Mouse (Mus musculus) cerebellum, adult 2 months (tissue): Measurements from ENCODE around the gene Clec2e. TPM values are rescaled to one million over a fixed set of nuclear protein-coding genes. Genes with fewer than 3 reads are reported as not detected.
"Not testable (repeated sequence)": the region's sequence is repeated elsewhere in the genome, so short reads cannot be mapped to it uniquely, and the experiment has no call there.

Experiments used
- DNase-seq, 2 experiments: peaks; one replicate each; pipeline ENCODE4 v3.0.0; 2021
- H3K27ac ChIP-seq: fragments of 200-500 bp; 2 replicates; pipeline ENCODE4 v1.5.1; 2012; ENCODE audit warnings: low read length, control low read depth, inconsistent platforms; ENCODE audit not compliant: insufficient read depth
- H3K27me3 ChIP-seq: fragments of 200-500 bp; 2 replicates; pipeline ENCODE4 v1.6.1; 2012; ENCODE audit warnings: inconsistent platforms, mild to moderate bottlenecking, low read length, moderate library complexity; ENCODE audit not compliant: control insufficient read depth, insufficient read depth
- H3K4me1 ChIP-seq: fragments of 200-500 bp; 2 replicates; pipeline ENCODE4 v1.6.1; 2011; ENCODE audit warnings: low read length; ENCODE audit not compliant: control insufficient read depth, insufficient read depth
- H3K4me3 ChIP-seq: fragments of 200-500 bp; replicated peaks from 2 replicates; pipeline ENCODE3; 2011; ENCODE audit warnings: mild to moderate bottlenecking, low read depth, low read length, control low read depth; ENCODE audit not compliant: insufficient read depth
- CTCF ChIP-seq: fragments of 200-500 bp; IDR thresholded peaks from 2 replicates; pipeline ENCODE4 v1.5.1; 2011; ENCODE audit warnings: low read depth, mild to moderate bottlenecking, control low read depth, low read length, moderate library complexity, borderline replicate concordance; ENCODE audit not compliant: insufficient read depth
- POLR2A ChIP-seq: fragments of 200-500 bp; IDR thresholded peaks from 2 replicates; pipeline ENCODE4 v1.6.1; 2011; ENCODE audit warnings: low read length, control low read depth, borderline replicate concordance; ENCODE audit not compliant: insufficient read depth
- WGBS: fragments of 180-500 bp; shearing (Covaris S2); methylation state at CpG from one replicate; pipeline ENCODE4 v1.1.7; 2018; 5-methylcytosine and 5-hydroxymethylcytosine counted together
- polyA plus RNA-seq: library from polyadenylated mRNA; depleted of rRNA; stranded (reverse); fragments of >200 nt; gene quantifications from 2 replicates; pipeline ENCODE4 v1.2.3, GENCODE M21; 2012; rRNA removed

The Clec2e gene
- polyA plus RNA-seq: not detected in 2 replicates

- H3K27ac ChIP-seq, H3K4me3 ChIP-seq, DNase-seq, H3K4me1 ChIP-seq, H3K27me3 ChIP-seq: not testable (repeated sequence)
- WGBS: 80% methylated on average over 1 of the region's 1 CpGs
Observed at GRCm38 (mm10) chr6:129100794-129101193, at the start of gene Clec2e. Gene Clec2e, minus strand, starts transcription at chr6:129100913.

- H3K27me3 ChIP-seq: no peaks in the 10 kb centered on the region
- H3K4me3 ChIP-seq: no peak overlapping the region
- DNase-seq: no peak
- H3K27ac ChIP-seq: no peak overlapping the region
- TF ChIP-seq POLR2A (no peak), CTCF (no peak)
- H3K4me1 ChIP-seq: no peaks in the 10 kb centered on the region
- WGBS: 95% methylated on average over 2 of the region's 2 CpGs
Observed at GRCm38 (mm10) chr6:129146812-129147211, 46.1 kb upstream of the Clec2e start.

DNA sequence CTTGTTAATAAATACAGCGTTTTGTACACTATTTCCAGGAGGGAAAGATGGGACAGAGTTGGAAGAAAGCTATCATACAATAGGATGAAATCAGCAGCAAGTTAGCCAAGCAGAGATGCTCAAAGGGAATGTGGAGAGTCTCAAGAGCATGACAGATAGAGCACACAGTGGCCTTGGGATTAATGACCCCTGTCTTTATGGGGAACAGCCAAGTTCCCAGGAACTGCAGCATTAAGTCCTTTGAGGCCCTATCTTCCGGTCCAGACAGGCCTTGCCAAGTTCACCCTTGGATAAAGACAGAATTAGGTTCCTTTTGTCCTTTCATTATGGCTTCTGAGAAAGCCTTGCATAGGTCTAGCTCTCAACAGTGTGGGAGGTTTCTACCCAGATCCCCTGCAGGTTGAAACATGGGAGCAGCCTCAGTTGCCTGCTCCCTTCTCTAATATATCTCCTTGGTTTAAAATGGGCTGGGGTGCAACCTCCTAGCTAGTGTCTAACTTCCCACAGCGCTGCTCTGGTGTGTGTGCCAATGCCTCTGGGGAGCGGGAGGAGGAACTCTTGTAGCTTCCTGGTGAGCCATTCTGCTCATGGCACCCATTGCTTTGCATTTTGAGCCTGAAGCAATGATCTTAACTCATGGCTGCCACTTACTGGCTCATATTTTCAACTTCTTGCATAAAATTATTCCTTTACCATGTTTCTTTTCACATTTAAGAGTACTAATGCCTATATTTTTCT lies 32.1 kb upstream of the Clec2e start:
- TF ChIP-seq POLR2A (no peak), CTCF (no peak)
- Histone ChIP-seq H3K4me1 (no peaks in the 10 kb centered on the region), H3K4me3 (no peak overlapping the region), H3K27ac (no peak overlapping the region), H3K27me3 (no peaks in the 10 kb centered on the region)
- DNase-seq: no peak
- WGBS: 75% methylated on average over 4 of the region's 4 CpGs

DNA sequence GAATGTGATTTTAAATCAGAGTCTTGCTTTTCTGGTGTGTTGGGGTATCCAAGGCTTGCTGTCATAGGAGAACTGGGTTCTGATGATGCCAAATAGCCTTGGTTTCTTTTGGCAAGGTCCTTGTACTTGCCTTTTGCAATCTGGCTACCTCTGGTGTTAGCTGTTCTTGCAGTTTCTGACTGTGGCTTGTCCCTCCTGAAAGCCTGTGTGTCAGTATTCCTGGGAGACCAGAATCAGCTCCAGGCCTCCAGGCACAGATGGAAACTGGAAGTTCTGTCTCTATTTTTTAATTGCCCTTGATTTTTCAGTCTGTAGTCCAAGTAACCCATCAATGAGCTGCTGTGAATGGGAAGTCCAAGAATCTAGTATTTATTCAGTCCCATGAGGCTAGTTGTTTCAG lies 26.1 kb upstream of the Clec2e start:
- Histone ChIP-seq H3K27me3 (no peaks in the 10 kb centered on the region), H3K27ac (no peak overlapping the region), H3K4me3 (no peak overlapping the region), H3K4me1 (no peaks in the 10 kb centered on the region)
- TF ChIP-seq CTCF: no peak
- TF ChIP-seq POLR2A: no peak
- DNase-seq: no peak

DNA sequence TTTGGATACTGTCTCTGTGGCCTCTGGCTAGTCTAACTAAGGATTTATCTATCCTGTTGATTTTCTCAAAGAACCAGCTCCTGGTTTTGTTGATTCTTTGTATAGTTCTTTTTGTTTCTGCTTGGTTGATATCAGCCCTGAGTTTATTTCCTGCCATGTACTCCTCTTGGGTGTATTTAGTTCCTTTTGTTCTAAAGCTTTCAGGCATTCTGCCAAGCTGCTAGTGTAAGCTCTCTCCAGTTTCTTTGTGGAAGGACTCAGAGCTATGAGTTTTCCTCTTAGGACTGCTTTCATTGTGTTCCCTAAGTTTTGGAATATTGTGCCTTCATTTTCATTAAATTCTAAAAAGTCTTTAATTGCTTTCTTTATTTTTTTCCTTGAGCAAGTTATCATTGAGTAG lies 23.8 kb upstream of the Clec2e start:
- H3K27ac ChIP-seq, H3K27me3 ChIP-seq: not testable (repeated sequence)

DNA sequence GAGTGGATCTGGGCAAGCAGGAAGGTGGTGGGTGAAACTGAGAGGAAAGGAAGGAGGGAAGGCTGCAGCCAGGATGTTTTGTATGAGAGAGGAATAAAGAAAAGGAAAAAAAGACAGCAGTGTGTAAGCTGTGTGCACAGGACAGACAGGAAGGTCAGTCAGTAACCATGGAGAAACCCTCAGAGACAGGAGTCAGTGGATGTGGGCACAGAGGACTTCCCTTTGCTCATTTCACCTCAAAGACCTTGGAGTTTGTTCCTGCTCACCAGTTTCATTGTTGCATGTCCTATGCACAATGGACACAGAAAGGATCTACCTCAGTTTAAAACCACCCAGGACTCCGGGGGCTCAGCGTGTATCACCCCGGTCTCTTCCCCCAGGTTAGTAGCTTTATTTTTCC lies 15.5 kb upstream of the Clec2e start:
- TF ChIP-seq CTCF (no peak), POLR2A (no peak)
- Histone ChIP-seq H3K27ac (no peak overlapping the region), H3K4me3 (no peak overlapping the region), H3K4me1 (no peaks in the 10 kb centered on the region), H3K27me3 (no peaks in the 10 kb centered on the region)
- DNase-seq: no peak
- 93% methylated on average over 3 of the region's 3 CpGs for WGBS

More for the DNA sequence above, 23.8 kb upstream of the Clec2e start:
- not testable (repeated sequence) for H3K4me3 ChIP-seq, DNase-seq, H3K4me1 ChIP-seq

DNA sequence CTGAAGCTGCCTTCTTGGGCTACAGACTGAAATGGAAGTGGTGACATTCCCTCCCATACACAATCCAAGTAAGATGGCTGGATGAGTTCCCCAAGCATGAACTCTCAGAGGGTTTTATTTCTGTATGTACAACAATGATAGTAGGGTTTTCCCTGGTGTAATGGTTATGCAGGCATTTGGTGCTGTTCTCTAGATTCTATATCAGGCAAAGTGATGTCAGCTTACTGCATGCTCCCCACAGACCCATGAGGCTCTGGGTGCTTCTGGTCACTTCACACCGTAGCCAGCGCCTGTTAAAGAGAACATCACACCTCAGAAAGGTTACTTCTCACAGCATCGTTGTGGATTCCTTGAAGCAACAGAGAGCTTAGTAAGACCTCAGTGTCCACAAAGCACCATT lies 13.5 kb upstream of the Clec2e start:
- WGBS: 93% methylated on average over 3 of the region's 3 CpGs
- H3K4me1 ChIP-seq: not testable (repeated sequence)

DNA sequence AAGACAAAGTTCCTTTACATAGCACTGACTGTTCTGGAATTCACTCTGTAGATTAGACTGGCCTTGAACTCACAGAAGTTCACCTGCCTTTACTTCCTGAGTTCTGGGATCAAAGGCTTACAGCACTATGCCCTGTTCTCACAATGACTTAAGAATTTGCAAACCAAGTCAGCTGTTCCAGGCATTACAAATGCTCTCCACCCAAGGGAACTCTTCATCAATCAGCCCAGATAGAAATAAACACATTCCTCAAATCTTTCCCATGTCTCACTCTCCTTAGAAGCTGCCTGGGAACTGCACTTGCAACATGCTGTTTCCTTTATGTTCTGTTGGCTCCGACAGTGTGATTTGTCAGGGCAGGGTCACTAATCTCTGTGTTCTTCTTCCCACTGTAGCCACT lies 13.1 kb upstream of the Clec2e start:
- WGBS: 42% methylated on average over 1 of the region's 1 CpGs

More for the DNA sequence above, 13.5 kb upstream of the Clec2e start:
- H3K27ac ChIP-seq, DNase-seq, H3K27me3 ChIP-seq, H3K4me3 ChIP-seq: not testable (repeated sequence)

More for the DNA sequence above, 13.1 kb upstream of the Clec2e start:
- TF ChIP-seq POLR2A (no peak), CTCF (no peak)
- Histone ChIP-seq H3K4me1 (no peaks in the 10 kb centered on the region), H3K4me3 (no peak overlapping the region), H3K27me3 (no peaks in the 10 kb centered on the region), H3K27ac (no peak overlapping the region)
- DNase-seq: no peak
